Mouse (Mus musculus) kidney, postnatal 25 days (tissue): Measurements from ENCODE around the gene Vmn1r148.
"Not testable (repeated sequence)": the region's sequence is repeated elsewhere in the genome, so short reads cannot be mapped to it uniquely, and the experiment has no call there.

Source experiments
- DNase-seq, 2 experiments: peaks; one replicate each; pipeline ENCODE4 v3.0.0; 2021; ENCODE audit warnings: mixed read lengths in 2 of 2

The Vmn1r148 gene

DNA sequence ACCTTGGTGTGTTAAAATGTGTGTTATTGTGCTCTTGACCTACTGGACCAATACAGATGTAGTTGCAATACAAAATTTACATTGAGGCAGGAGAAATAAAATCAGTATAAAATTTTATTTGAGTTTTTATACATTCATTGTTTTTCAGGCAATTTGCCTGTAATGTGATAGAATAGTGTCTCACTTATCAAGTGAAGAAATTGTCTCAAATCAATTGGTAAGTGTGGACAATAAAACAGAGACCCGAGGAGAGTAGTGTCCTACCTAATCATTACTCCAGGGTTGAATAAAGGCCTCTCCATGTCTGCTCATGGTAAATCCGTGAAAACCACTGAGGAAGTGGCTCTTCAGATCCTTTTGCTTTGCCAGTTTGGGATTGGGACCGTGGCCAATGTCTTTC lies at the start of gene Vmn1r148:
Vmn1r148 (plus strand) TSS at position 301 of the 400 bp plus-strand sequence.
- DNase-seq: not testable (repeated sequence)

DNA sequence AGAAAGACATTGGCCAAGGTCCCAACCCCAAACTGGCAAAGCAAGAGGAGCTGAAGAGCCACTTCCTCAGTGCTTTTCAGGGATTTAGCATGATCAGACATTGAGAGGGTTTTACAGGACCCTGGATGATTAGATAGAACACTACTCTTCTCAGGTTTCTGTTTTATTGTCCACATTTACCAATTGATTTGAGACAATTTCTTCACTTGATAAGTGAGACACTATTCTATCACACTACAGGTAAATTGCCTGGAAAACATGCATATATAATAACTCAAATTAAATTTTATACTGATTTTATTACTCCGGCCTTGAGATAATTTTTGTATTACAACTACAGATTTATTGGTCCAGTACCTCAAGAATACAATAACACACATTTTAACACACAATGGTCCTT lies 42.4 kb upstream of the Vmn1r148 start, which contains the start of gene Gm8660:
Gm8660 (minus strand) TSS at position 101 of the 400 bp plus-strand sequence.
- not testable (repeated sequence) for DNase-seq

DNA sequence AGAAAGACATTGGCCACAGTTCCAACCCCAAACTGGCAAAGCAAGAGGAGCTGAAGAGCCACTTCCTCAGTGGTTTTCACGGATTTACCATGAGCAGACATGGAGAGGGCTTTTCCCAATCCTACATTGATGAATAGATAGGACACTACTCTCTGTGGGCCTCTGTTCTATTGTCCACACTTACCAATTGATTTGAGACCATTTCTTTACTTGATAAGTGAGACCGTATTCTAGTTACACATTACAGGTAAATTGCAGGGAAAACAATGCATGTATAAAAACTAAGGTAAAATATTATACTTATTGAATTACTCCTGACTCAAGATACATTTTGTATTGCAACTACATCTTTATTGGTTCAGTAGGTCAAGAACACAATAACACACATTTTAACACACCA lies 24.7 kb downstream of the Vmn1r148 start, which contains the start of gene Vmn1r149:
Vmn1r149 (minus strand) TSS at position 101 of the 400 bp plus-strand sequence.
- DNase-seq: not testable (repeated sequence)

DNA sequence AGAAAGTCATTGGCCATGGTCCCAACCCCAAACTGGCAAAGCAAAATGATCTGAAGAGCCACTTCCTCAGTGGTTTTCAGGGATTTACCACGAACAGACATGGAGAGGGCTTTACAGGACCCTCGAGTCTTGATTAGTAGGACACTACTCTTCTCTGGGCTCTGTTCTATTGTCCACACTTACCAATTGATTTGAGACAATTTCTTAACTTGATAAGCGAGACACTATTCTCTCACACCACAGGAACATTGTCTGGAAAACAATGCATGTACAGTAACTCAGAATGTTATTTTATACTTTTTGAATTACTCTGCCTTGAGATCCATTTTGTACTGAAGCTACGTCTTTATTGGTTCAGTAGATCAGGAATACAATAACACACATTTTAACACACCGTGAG lies 50.6 kb downstream of the Vmn1r148 start, which contains the start of gene Gm10665:
Gm10665 (minus strand) TSS at position 101 of the 400 bp plus-strand sequence.
- DNase-seq: not testable (repeated sequence)
